Mouse (Mus musculus) megakaryocyte, embryonic 14.5 days (primary cell): ENCODE results near the gene Hoxa3.

Experiments used
- FLI1 ChIP-seq: IDR thresholded peaks from 2 replicates; pipeline ENCODE4 v1.6.1; 2012; ENCODE audit warnings: low read length, inconsistent platforms, mixed read lengths
- GATA1 ChIP-seq: IDR thresholded peaks from 3 replicates; pipeline ENCODE4 v1.6.1; 2012; ENCODE audit warnings: mixed read lengths, low read length, inconsistent platforms, borderline replicate concordance

DNA sequence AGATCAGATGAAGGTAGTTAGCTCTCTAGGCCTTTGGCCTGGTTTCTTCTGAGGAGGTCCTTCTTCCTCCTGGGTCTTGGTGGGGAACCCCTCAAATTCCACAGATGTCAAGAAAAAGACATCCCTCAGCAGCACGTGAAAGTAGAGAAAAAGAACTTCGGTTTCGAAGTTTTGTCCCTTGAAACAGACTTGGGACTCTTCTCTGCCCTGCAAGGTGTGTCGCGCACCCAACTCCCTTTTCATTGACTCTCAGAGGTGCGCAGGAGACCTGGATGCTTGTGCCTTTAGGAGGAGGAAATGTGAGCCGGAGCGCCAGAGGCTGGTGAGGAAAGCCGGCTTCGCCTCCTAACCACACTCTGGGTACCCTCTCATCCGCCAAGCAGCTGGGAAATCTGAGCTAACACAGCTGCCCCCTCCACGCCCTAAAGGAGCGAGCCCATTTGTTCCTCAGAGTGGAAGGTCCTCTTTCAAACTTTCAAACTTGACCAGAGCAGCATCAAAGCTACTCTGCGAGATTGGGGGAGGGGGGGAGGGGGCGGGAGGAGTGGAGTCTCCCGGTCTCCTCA is 62.7 kb downstream of the Hoxa3 start:
- TF ChIP-seq GATA1 = no peak
- TF ChIP-seq FLI1 = no peak
